Mouse (Mus musculus): Measurements from ENCODE around the gene Magi1.

DNA sequence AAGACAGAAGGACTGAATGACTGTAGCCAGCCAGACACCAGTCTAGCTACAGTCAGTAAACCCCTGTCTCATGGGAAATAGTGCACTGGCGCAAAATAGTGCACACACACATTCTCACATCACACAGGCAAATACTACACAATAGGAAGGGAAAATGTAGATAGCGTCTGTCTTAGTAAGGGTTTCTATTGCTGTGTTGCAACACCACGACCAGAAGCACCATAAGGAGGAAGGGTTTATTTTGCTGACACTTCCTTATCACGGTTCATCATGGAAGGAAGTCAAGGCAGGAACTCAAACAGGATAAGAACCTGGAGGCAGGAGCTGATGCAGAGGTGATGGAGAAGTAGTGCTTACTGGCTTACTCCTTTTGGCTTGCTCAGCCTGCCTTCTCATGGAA is 14.5 kb downstream of the Magi1 start:
- TF ChIP-seq CTCF (IDR thresholded peaks at IDR 0.05; ENCODE audit: insufficient read depth, low read depth, low read length), result no peak
- no peak for TF ChIP-seq POLR2A (IDR thresholded peaks at IDR 0.05; ENCODE audit: insufficient read depth, low read depth, low read length)

All from olfactory bulb, adult 2 months (tissue).